Mouse (Mus musculus): Measurements from ENCODE around the gene Nav3.
"Not testable (repeated sequence)": the region's sequence is repeated elsewhere in the genome, so short reads cannot be mapped to it uniquely, and the experiment has no call there.

Nav3 gene

GRCm38 (mm10) chr10:110383506-110384229 is 72.3 kb downstream of the Nav3 start:
- DNase-seq (ENCODE audit: low spot score in 2 of 2), result not testable (repeated sequence)

GRCm38 (mm10) chr10:110380792-110381191 is 75.2 kb downstream of the Nav3 start:
- DNase-seq (ENCODE audit: low spot score in 2 of 2), result no peak

- no peak for DNase-seq (ENCODE audit: low spot score in 2 of 2)
Observed at GRCm38 (mm10) chr10:110372724-110373455, 83.1 kb downstream of the Nav3 start.

- DNase-seq (ENCODE audit: low spot score in 2 of 2), result no peak
Observed at GRCm38 (mm10) chr10:110352148-110352547, 103.9 kb downstream of the Nav3 start.

GRCm38 (mm10) chr10:110330030-110330429 is 126.0 kb downstream of the Nav3 start:
- DNase-seq (ENCODE audit: low spot score in 2 of 2), result no peak

- DNase-seq (ENCODE audit: low spot score in 2 of 2), result no peak
Observed at GRCm38 (mm10) chr10:110329629-110330028, 126.4 kb downstream of the Nav3 start.

GRCm38 (mm10) chr10:110322082-110322632 is 133.8 kb downstream of the Nav3 start:
- no peak for DNase-seq (ENCODE audit: low spot score in 2 of 2)

- no peak for DNase-seq (ENCODE audit: low spot score in 2 of 2)
Observed at GRCm38 (mm10) chr10:110317275-110317674, 138.7 kb downstream of the Nav3 start.

GRCm38 (mm10) chr10:110314525-110314924 is 141.5 kb downstream of the Nav3 start:
- DNase-seq (ENCODE audit: low spot score in 2 of 2), result no peak

- no peak for DNase-seq (ENCODE audit: low spot score in 2 of 2)
Observed at GRCm38 (mm10) chr10:110313959-110314358, 142.0 kb downstream of the Nav3 start.

GRCm38 (mm10) chr10:110309511-110309910 is 146.5 kb downstream of the Nav3 start:
- no peak for DNase-seq (ENCODE audit: low spot score in 2 of 2)

- DNase-seq (ENCODE audit: low spot score in 2 of 2), result no peak
Observed at GRCm38 (mm10) chr10:110305609-110306008, 150.4 kb downstream of the Nav3 start.

GRCm38 (mm10) chr10:110290016-110290623 is 165.9 kb downstream of the Nav3 start:
- DNase-seq (ENCODE audit: low spot score in 2 of 2), result no peak

- DNase-seq (ENCODE audit: low spot score in 2 of 2), result no peak
Observed at GRCm38 (mm10) chr10:110283879-110284278, 172.1 kb downstream of the Nav3 start.

GRCm38 (mm10) chr10:110272818-110273217 is 183.2 kb downstream of the Nav3 start:
- no peak for DNase-seq (ENCODE audit: low spot score in 2 of 2)

GRCm38 (mm10) chr10:110270561-110270960 is 185.4 kb downstream of the Nav3 start:
- DNase-seq (ENCODE audit: low spot score in 2 of 2), result no peak

GRCm38 (mm10) chr10:110242128-110242561 is 213.9 kb downstream of the Nav3 start:
- no peak for DNase-seq (ENCODE audit: low spot score in 2 of 2)

GRCm38 (mm10) chr10:110240667-110241066 is 215.3 kb downstream of the Nav3 start:
- DNase-seq (ENCODE audit: low spot score in 2 of 2), result no peak

GRCm38 (mm10) chr10:110233307-110233930 is 222.6 kb downstream of the Nav3 start:
- DNase-seq (ENCODE audit: low spot score in 2 of 2), result no peak

GRCm38 (mm10) chr10:110206411-110206810 is 249.6 kb downstream of the Nav3 start:
- no peak for DNase-seq (ENCODE audit: low spot score in 2 of 2)

- DNase-seq (ENCODE audit: low spot score in 2 of 2), result no peak
Observed at GRCm38 (mm10) chr10:110204121-110204697, 251.8 kb downstream of the Nav3 start.
